Mouse (Mus musculus) lung, adult 2 months (tissue): Measurements from ENCODE around the gene Krt14. TPM values are rescaled to one million over a fixed set of nuclear protein-coding genes. Genes with fewer than 3 reads are reported as not detected.
"Not testable (repeated sequence)": the region's sequence is repeated elsewhere in the genome, so short reads cannot be mapped to it uniquely, and the experiment has no call there.

Experiments
- DNase-seq: peaks from one replicate; pipeline ENCODE4 v3.0.0; 2022
- H3K4me1 ChIP-seq: fragments of 200-500 bp; 2 replicates; pipeline ENCODE4 v1.6.1; 2011; ENCODE audit warnings: low read length; ENCODE audit not compliant: control insufficient read depth, insufficient read depth
- H3K4me3 ChIP-seq: fragments of 200-500 bp; replicated peaks from 2 replicates; pipeline ENCODE3; 2011; ENCODE audit warnings: low read depth, mild to moderate bottlenecking, control low read depth, low read length; ENCODE audit errors: extremely low read depth
- CTCF ChIP-seq: fragments of 200-500 bp; IDR thresholded peaks from 2 replicates; pipeline ENCODE4 v1.5.1; 2011; ENCODE audit warnings: mild to moderate bottlenecking, low read length, control low read depth; ENCODE audit not compliant: insufficient read depth
- POLR2A ChIP-seq: fragments of 200-500 bp; IDR thresholded peaks from 2 replicates; pipeline ENCODE4 v1.6.1; 2011; ENCODE audit warnings: low read depth, mild to moderate bottlenecking, control low read depth, low read length, borderline replicate concordance; ENCODE audit errors: extremely low read depth
- WGBS: fragments of 180-500 bp; shearing (Covaris S2); methylation state at CpG from one replicate; pipeline ENCODE4 v1.1.7; 2018; 5-methylcytosine and 5-hydroxymethylcytosine counted together
- polyA plus RNA-seq: library from polyadenylated mRNA; depleted of rRNA; stranded (reverse); fragments of >200 nt; gene quantifications from 2 replicates; pipeline ENCODE4 v1.2.3, GENCODE M21; 2012; rRNA removed

The Krt14 gene
- 0.51 and 51.5 TPM in 2 replicates for polyA plus RNA-seq

GRCm38 (mm10) chr11:100207498-100207897 lies at the start of gene Krt14:
Krt14 (minus strand) TSS chr11:100207548.
- no peak for TF ChIP-seq CTCF
- no peak for TF ChIP-seq POLR2A
- Histone ChIP-seq H3K4me1 (no peaks in the 10 kb centered on the region), H3K4me3 (no peak within 1 kb of the TSS)
- WGBS, result 79% methylated on average over 8 of the region's 8 CpGs
- no peak for DNase-seq

DNA sequence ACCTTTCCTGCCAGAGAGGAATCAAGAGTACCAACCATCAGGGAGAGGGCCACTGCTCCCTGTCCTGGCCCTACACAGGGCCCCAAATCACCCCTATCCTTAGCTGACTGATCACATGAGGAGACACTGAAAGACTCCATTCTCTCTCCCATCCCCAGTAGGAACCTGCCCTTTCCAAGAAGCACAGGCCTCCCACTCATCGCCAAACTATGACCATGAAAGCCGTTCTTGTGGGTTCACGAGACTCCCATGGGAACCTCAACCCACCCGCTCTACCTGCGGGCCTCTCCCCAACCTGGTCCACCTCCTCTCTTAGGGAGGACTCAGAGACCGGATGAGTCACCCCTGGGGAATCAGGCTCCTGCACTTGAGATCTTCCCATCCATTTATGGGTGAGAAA lies 48.2 kb upstream of the Krt14 start:
- Histone ChIP-seq H3K4me1 (no peaks in the 10 kb centered on the region), H3K4me3 (no peak overlapping the region)
- WGBS, result 87% methylated on average over 6 of the region's 6 CpGs
- DNase-seq, result no peak
- TF ChIP-seq CTCF, result no peak
- TF ChIP-seq POLR2A, result no peak

GRCm38 (mm10) chr11:100254360-100255090 lies 47.2 kb upstream of the Krt14 start:
- TF ChIP-seq CTCF (no peak), POLR2A (no peak)
- 55% methylated on average over 5 of the region's 5 CpGs for WGBS
- H3K4me3 ChIP-seq, result no peak overlapping the region
- no peak for DNase-seq
- H3K4me1 ChIP-seq, result no peaks in the 10 kb centered on the region

DNA sequence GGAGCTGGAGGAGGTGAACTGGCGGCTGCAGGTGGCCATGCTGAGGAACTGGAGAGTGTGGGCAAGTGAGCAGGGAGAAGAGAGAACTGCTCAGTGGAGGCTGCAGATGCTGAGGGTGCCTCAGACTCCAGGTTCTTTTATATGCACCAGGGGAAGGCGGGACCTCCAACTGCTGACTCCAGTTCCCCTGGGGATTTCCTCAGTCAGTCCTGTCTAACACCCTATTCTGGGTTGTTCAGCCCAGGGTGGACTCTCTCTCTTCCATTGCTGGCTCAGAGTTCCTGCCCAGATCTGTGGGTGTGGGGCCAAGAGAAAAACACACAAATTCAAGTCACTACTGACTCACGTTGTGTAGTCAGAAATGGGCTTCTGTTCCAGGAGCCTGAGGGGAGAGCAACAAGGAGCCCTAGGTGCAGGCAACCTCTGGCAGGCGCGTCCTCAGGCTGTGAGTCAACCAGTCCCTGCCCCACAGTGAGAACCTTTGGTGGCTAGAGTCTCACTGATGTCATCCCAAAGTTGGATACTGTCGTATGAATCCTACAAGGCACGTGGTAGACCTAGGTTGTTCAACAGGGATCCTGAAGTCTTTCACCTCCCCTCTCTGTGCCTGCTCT lies 41.6 kb upstream of the Krt14 start, which contains the start of gene Krt16:
Krt16 (minus strand) TSS at position 51 of the 614 bp plus-strand sequence.
- DNase-seq, result no peak
- 75% methylated on average over 7 of the region's 7 CpGs for WGBS
- Histone ChIP-seq H3K4me1 (no peaks in the 10 kb centered on the region), H3K4me3 (no peak within 1 kb of the TSS)
- TF ChIP-seq CTCF, result no peak
- no peak for TF ChIP-seq POLR2A

GRCm38 (mm10) chr11:100246471-100246870 lies 39.1 kb upstream of the Krt14 start:
- not testable (repeated sequence) for DNase-seq, H3K4me3 ChIP-seq, H3K4me1 ChIP-seq
- WGBS, result 58% methylated on average over 7 of the region's 7 CpGs

DNA sequence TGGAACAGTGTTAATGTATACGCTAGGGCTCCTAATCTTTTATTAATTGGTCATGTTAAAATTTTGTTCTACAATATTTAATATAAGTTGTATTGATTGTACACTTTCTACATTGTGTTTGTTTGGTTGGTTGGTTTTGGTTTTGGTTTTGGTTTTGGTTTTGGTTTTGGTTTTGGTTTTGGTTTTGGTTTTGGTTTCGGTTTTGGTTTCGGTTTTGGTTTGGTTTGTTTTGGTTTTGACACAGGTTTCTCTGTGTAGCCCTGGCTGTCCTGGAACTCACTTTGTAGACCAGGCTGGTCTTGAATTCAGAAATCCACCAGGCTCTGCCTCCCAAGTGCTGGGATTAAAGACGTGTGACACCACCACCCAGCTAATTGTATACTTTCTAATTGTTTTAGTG lies 32.9 kb upstream of the Krt14 start:
- DNase-seq, H3K4me1 ChIP-seq, H3K4me3 ChIP-seq: not testable (repeated sequence)
- 90% methylated on average over 4 of the region's 4 CpGs for WGBS

GRCm38 (mm10) chr11:100221741-100222140 lies 14.4 kb upstream of the Krt14 start:
- H3K4me1 ChIP-seq, result no peaks in the 10 kb centered on the region
- TF ChIP-seq CTCF (no peak), POLR2A (no peak)
- no peak overlapping the region for H3K4me3 ChIP-seq
- 65% methylated on average over 8 of the region's 8 CpGs for WGBS
- DNase-seq, result no peak

- no peak for DNase-seq
- 83% methylated on average over 4 of the region's 4 CpGs for WGBS
- no peak overlapping the region for H3K4me3 ChIP-seq
- no peak for TF ChIP-seq POLR2A
- TF ChIP-seq CTCF, result no peak
- no peaks in the 10 kb centered on the region for H3K4me1 ChIP-seq
Measured at GRCm38 (mm10) chr11:100219304-100219703, 12.0 kb upstream of the Krt14 start.

GRCm38 (mm10) chr11:100208542-100208941 lies 1.2 kb upstream of the Krt14 start:
- H3K4me3 ChIP-seq, result no peak overlapping the region
- no peak for DNase-seq
- WGBS, result 44% methylated on average over 6 of the region's 6 CpGs
- TF ChIP-seq CTCF (no peak), POLR2A (no peak)
- no peaks in the 10 kb centered on the region for H3K4me1 ChIP-seq

GRCm38 (mm10) chr11:100203448-100203847 lies 3.9 kb downstream of the Krt14 start:
- H3K4me3 ChIP-seq, result no peak overlapping the region
- no peak for DNase-seq
- 17% methylated on average over 6 of the region's 6 CpGs for WGBS
- TF ChIP-seq CTCF (no peak), POLR2A (no peak)
- H3K4me1 ChIP-seq, result no peaks in the 10 kb centered on the region
